Mouse (Mus musculus): ENCODE results near the gene Nr1d1. TPM values are rescaled to one million over a fixed set of nuclear protein-coding genes. Genes with fewer than 3 reads are reported as not detected.

Gene Nr1d1
- polyA plus RNA-seq, 1 experiment from 2014 or later: 8.9 TPM

DNA sequence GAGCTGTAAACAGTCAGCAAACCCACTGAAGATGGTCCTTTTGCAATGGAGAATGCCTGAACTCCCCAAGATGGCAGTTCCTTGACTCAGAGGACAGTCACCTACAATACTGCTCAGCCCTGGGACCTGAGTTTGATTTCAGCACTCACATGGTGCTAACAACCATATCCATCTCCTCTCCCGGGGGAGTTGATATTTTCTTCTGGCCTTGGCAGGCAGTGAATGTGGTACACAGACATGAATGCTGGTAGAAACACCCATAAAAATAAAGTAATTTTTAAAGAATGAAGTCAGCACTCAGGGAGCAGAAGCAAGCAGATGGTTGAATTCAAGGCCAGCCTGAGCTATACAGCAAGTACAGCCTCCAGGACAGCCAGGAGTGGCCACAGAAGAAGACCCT lies 39.0 kb downstream of the Nr1d1 start:
- Histone ChIP-seq H3K4me1 (ENCODE audit: insufficient read depth, low read depth, low read length) (peaks cover 8% of the 10 kb centered on the region; the same call in 1 of the 2 replicates), H3K9ac (replicated peaks; ENCODE audit: low read depth) (no peak overlapping the region), H3K36me3 (ENCODE audit: insufficient read depth, low read length) (no peaks in the 10 kb centered on the region), H3K4me2 (replicated peaks; ENCODE audit: low read depth, low read length) (no peak overlapping the region), H3K4me3 (ENCODE audit: low read depth, low read length) (no peak overlapping the region), H3K27ac (ENCODE audit: low read length) (no peak overlapping the region), H3K9me3 (ENCODE audit: low read length) (no peaks in the 10 kb centered on the region), H3K27me3 (replicated peaks; ENCODE audit: insufficient read depth, low read length) (no peaks in the 10 kb centered on the region)
- ATAC-seq (no peak), DNase-seq (ENCODE audit: low spot score) (no peak)
- no peak for TF ChIP-seq CTCF (IDR thresholded peaks at IDR 0.05)
- TF ChIP-seq EP300 (IDR thresholded peaks at IDR 0.05): no peak
- 83% methylated on average over 1 of the region's 1 CpGs for WGBS

DNA sequence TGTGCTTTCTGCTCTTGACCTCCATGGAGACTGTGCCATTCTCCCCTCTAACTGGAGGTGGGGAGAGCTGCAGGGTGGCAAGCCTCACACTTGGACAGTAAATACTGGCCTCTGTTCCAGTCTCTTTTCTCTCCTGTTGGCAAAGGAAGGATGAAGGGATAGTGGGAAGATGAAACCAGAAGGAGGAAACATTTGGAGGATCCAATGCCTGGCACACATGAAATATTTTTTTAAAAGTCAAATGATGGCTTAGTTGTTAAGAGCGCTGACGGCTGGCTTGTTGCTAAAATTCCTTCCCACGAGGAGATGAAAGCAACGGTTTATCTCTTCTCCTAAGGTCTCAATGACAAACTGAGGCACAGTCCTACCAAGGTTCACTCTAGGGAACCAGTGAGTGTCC lies 40.0 kb downstream of the Nr1d1 start:
- DNase-seq (ENCODE audit: low spot score): no peak
- 90% methylated on average over 4 of the region's 4 CpGs for WGBS
- Histone ChIP-seq H3K4me2 (replicated peaks; ENCODE audit: low read depth, low read length) (no peak overlapping the region), H3K36me3 (ENCODE audit: insufficient read depth, low read length) (no peaks in the 10 kb centered on the region), H3K4me3 (ENCODE audit: low read depth, low read length) (no peak overlapping the region), H3K9ac (replicated peaks; ENCODE audit: low read depth) (no peak overlapping the region), H3K9me3 (ENCODE audit: low read length) (no peaks in the 10 kb centered on the region), H3K4me1 (ENCODE audit: insufficient read depth, low read depth, low read length) (peaks cover 3% of the 10 kb centered on the region; the same call in 1 of the 2 replicates), H3K27me3 (replicated peaks; ENCODE audit: insufficient read depth, low read length) (no peaks in the 10 kb centered on the region), H3K27ac (ENCODE audit: low read length) (no peak overlapping the region)
- ATAC-seq: no peak
- TF ChIP-seq EP300 (IDR thresholded peaks at IDR 0.05) (no peak), CTCF (IDR thresholded peaks at IDR 0.05) (no peak)

DNA sequence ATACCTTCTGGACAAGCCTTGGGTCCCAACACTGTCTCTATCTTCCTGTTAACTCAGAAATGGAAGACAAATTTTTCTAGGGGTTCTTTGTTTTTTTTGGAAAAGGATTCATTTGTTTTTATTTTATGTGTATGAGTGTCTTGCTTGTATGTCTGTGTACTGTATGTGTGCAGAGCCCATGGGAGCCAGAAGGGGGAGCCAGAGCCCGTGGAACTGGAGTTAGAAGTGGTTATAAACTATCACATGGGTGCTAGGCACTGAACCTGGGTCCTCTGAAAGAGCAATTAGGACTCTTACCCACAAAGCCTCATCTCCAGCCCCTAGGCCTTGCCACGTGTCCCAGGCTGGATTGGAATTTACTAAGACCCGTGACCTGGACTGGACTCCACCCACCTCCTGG lies 41.1 kb downstream of the Nr1d1 start:
- no peak overlapping the region for H3K27ac ChIP-seq (ENCODE audit: low read length)
- H3K4me3 ChIP-seq (ENCODE audit: low read depth, low read length): no peak overlapping the region
- no peak overlapping the region for H3K9ac ChIP-seq (replicated peaks; ENCODE audit: low read depth)
- no peak for DNase-seq (ENCODE audit: low spot score)
- no peaks in the 10 kb centered on the region for H3K27me3 ChIP-seq (replicated peaks; ENCODE audit: insufficient read depth, low read length)
- H3K4me2 ChIP-seq (replicated peaks; ENCODE audit: low read depth, low read length): no peak overlapping the region
- peaks cover under 1% of the 10 kb centered on the region; the same call in 1 of the 2 replicates for H3K4me1 ChIP-seq (ENCODE audit: insufficient read depth, low read depth, low read length)
- 61% methylated on average over 3 of the region's 3 CpGs for WGBS
- no peak; the same call in 1 of the 2 replicates for TF ChIP-seq CTCF (IDR thresholded peaks at IDR 0.05)
- no peak for TF ChIP-seq EP300 (IDR thresholded peaks at IDR 0.05)
- no peak for ATAC-seq
- no peaks in the 10 kb centered on the region for H3K36me3 ChIP-seq (ENCODE audit: insufficient read depth, low read length)
- no peaks in the 10 kb centered on the region for H3K9me3 ChIP-seq (ENCODE audit: low read length)

DNA sequence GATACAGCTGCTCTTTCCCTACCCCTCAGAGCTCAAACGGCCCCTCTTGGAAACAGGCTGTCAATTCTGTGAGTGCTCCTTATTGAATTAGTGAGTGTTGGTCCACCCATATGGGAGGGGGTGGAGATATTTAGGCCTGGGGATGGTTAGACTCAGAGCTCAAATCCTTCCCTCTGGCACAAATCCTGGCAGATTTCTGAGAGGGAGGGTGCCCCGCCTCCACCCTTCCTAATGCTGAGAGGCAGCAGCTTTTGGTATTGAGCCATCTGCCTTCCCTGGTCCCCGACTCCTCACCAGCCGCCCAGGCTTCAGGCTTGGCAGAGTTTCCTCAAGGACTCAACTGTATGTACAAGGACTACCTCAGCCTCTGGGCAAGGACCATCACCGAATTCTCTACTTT lies 44.0 kb downstream of the Nr1d1 start:
- ATAC-seq (no peak), DNase-seq (ENCODE audit: low spot score) (peak; percentile 25)
- Histone ChIP-seq H3K9ac (replicated peaks; ENCODE audit: low read depth) (no peak overlapping the region), H3K27ac (ENCODE audit: low read length) (no peak overlapping the region; the same call in 1 of the 2 replicates), H3K4me2 (replicated peaks; ENCODE audit: low read depth, low read length) (no peak overlapping the region), H3K4me3 (ENCODE audit: low read depth, low read length) (no peak overlapping the region), H3K36me3 (ENCODE audit: insufficient read depth, low read length) (no peaks in the 10 kb centered on the region), H3K27me3 (replicated peaks; ENCODE audit: insufficient read depth, low read length) (no peaks in the 10 kb centered on the region), H3K4me1 (ENCODE audit: insufficient read depth, low read depth, low read length) (peaks cover 7% of the 10 kb centered on the region; the same call in 1 of the 2 replicates), H3K9me3 (ENCODE audit: low read length) (no peaks in the 10 kb centered on the region)
- TF ChIP-seq EP300 (IDR thresholded peaks at IDR 0.05) (no peak), CTCF (IDR thresholded peaks at IDR 0.05) (no peak)
- 45% methylated on average over 5 of the region's 5 CpGs for WGBS

DNA sequence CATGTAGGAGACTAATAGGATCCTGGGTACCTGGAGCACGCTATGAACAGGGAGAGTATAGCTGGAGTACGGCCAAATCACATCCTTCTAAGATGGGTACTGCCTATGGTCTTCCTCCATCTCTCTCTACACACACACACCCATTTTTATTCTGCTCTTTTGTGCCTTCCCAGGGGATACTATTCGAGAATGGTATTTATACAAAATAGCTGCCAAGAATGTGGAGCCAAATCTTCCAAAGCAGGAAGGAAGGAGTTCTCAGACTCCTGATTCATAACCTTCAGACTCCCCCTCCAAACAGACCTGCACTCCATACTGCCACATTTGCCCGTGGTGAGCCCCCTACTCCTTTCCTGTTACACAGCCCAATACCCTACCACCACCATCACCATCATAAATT lies 44.4 kb downstream of the Nr1d1 start:
- Histone ChIP-seq H3K36me3 (ENCODE audit: insufficient read depth, low read length) (no peaks in the 10 kb centered on the region), H3K4me1 (ENCODE audit: insufficient read depth, low read depth, low read length) (peaks cover 7% of the 10 kb centered on the region; the same call in 1 of the 2 replicates), H3K9me3 (ENCODE audit: low read length) (no peaks in the 10 kb centered on the region), H3K9ac (replicated peaks; ENCODE audit: low read depth) (no peak overlapping the region), H3K4me3 (ENCODE audit: low read depth, low read length) (no peak overlapping the region), H3K4me2 (replicated peaks; ENCODE audit: low read depth, low read length) (no peak overlapping the region), H3K27ac (ENCODE audit: low read length) (no peak overlapping the region; the same call in 1 of the 2 replicates), H3K27me3 (replicated peaks; ENCODE audit: insufficient read depth, low read length) (no peaks in the 10 kb centered on the region)
- ATAC-seq (no peak), DNase-seq (ENCODE audit: low spot score) (no peak)
- no peak for TF ChIP-seq EP300 (IDR thresholded peaks at IDR 0.05)
- TF ChIP-seq CTCF (IDR thresholded peaks at IDR 0.05): no peak
- 32% methylated on average over 4 of the region's 4 CpGs for WGBS

DNA sequence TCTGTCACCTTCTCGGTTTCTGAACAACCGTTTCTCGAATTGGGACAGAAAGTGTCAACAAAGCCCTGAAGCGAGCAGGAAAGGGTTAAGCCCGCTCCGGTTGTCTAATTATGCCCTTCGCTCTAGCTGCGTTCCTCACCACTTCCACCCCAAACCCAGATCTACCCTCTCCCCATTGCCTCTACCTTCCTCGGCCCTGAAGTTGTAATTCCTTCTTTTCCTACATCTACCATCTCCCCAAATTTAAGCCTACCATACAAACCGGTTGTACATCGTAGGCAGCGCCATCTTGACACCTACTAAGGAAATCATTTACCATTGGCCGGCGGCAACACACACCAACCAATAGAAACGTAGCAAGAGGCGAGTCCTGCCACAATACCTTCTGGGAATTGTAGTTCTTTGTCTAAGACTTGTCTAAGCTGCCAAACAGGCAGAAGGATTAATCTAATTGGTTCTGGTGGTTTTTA lies 46.0 kb downstream of the Nr1d1 start, which contains the start of gene Med24:
TSS of gene Med24 (minus strand) at position 317 of the 470 bp plus-strand sequence.
- ATAC-seq (peak; percentile 98), DNase-seq (ENCODE audit: low spot score) (peak; percentile 98)
- peak within 1 kb of the TSS; percentile 61 for H3K4me2 ChIP-seq (replicated peaks; ENCODE audit: low read depth, low read length)
- peak within 1 kb of the TSS; percentile 69 for H3K4me3 ChIP-seq (ENCODE audit: low read depth, low read length)
- H3K36me3 ChIP-seq (ENCODE audit: insufficient read depth, low read length): 0 out of 2 replicates have a peak, but pooled peaks cover 6% of the 10 kb centered on the region
- peak within 1 kb of the TSS; percentile 51 for H3K27ac ChIP-seq (ENCODE audit: low read length)
- H3K9me3 ChIP-seq (ENCODE audit: low read length): no peaks in the 10 kb centered on the region
- TF ChIP-seq EP300 (IDR thresholded peaks at IDR 0.05) (peak; percentile 82), CTCF (IDR thresholded peaks at IDR 0.05) (no peak)
- H3K4me1 ChIP-seq (ENCODE audit: insufficient read depth, low read depth, low read length): peaks cover 7% of the 10 kb centered on the region; the same call in 1 of the 2 replicates
- peak within 1 kb of the TSS; percentile 42 for H3K9ac ChIP-seq (replicated peaks; ENCODE audit: low read depth)
- no peaks in the 10 kb centered on the region for H3K27me3 ChIP-seq (replicated peaks; ENCODE audit: insufficient read depth, low read length)
- WGBS: under 1% methylated on average over 16 of the region's 16 CpGs
